Mouse (Mus musculus) midbrain, embryonic 12.5 days (tissue): ENCODE measurements at regions not wholly inside any gene's neighbourhood (a gene's known extent, or its start where the extent isn't known, plus 50 kb on each side); places are given as distances from the start of the nearest gene placed in this dataset.

Source experiments
- ATAC-seq: fragments of 200-750 bp; cut with Nextera tagmentation; 2 replicates; pipeline ENCODE4 v1.8.0; 2017; ENCODE audit warnings: low read depth, moderate TSS enrichment, moderate library complexity; ENCODE audit not compliant: low FRiP score
- H3K27ac ChIP-seq: fragments of 300-500 bp; sonication (generic); replicated peaks from 2 replicates; pipeline ENCODE4 v1.5.1; 2016; ENCODE audit warnings: mild to moderate bottlenecking
- H3K27me3 ChIP-seq: fragments of 300-500 bp; sonication (generic); 2 replicates; pipeline ENCODE4 v1.6.1; 2016; ENCODE audit warnings: mild to moderate bottlenecking
- H3K36me3 ChIP-seq: fragments of 300-500 bp; sonication (generic); 2 replicates; pipeline ENCODE4 v1.6.1; 2016
- H3K4me1 ChIP-seq: fragments of 300-500 bp; sonication (generic); 2 replicates; pipeline ENCODE4 v1.6.1; 2016
- H3K4me2 ChIP-seq: fragments of 300-500 bp; sonication (generic); replicated peaks from 2 replicates; pipeline ENCODE4 v1.6.1; 2016; ENCODE audit warnings: mild to moderate bottlenecking, moderate library complexity
- H3K4me3 ChIP-seq: fragments of 300-500 bp; sonication (generic); 2 replicates; pipeline ENCODE4 v1.5.1; 2016; ENCODE audit warnings: mild to moderate bottlenecking
- H3K9ac ChIP-seq: fragments of 300-500 bp; sonication (generic); replicated peaks from 2 replicates; pipeline ENCODE4 v1.6.1; 2016; ENCODE audit warnings: mild to moderate bottlenecking, moderate library complexity
- H3K9me3 ChIP-seq: fragments of 300-500 bp; sonication (generic); 2 replicates; pipeline ENCODE4 v1.6.1; 2016; ENCODE audit warnings: mild to moderate bottlenecking
- WGBS: fragments of 180-500 bp; shearing (Covaris S2); methylation state at CpG from one replicate; pipeline ENCODE4 v1.1.7; 2016; 5-methylcytosine and 5-hydroxymethylcytosine counted together

GRCm38 (mm10) chr17:89450724-89451123 lies 250.2 kb upstream of the Fshr start:
- no peaks in the 10 kb centered on the region for H3K27me3 ChIP-seq
- H3K36me3 ChIP-seq, result no peaks in the 10 kb centered on the region
- H3K27ac ChIP-seq, result no peak overlapping the region
- H3K4me2 ChIP-seq, result no peak overlapping the region
- no peak overlapping the region for H3K9ac ChIP-seq
- H3K4me1 ChIP-seq, result no peaks in the 10 kb centered on the region
- no peak overlapping the region for H3K4me3 ChIP-seq
- ATAC-seq, result no peak
- WGBS, result 85% methylated on average over 4 of the region's 4 CpGs
- H3K9me3 ChIP-seq, result no peaks in the 10 kb centered on the region

DNA sequence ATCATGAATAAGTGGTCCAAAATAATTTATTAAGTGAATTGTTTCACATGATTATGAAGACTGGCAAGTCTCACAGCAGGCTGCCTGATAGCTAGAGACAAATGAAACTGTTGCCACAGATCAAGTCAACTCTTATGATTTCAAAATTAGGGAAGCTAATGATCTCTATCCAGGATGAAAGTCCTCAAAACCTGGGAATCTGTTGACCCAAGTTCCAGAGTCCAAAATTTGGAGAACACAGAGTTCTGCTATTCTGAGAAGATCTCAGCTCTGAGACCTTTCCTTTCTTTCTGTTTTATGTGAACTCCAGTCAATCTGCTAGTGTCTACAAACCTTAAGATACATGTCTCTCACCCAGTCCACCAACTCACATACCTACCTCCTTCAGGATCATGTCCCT lies 248.9 kb upstream of the Fshr start:
- no peaks in the 10 kb centered on the region for H3K4me1 ChIP-seq
- H3K36me3 ChIP-seq, result no peaks in the 10 kb centered on the region
- ATAC-seq, result no peak
- no peak overlapping the region for H3K27ac ChIP-seq
- no peak overlapping the region for H3K9ac ChIP-seq
- H3K27me3 ChIP-seq, result no peaks in the 10 kb centered on the region
- no peak overlapping the region for H3K4me3 ChIP-seq
- H3K4me2 ChIP-seq, result no peak overlapping the region
- H3K9me3 ChIP-seq, result no peaks in the 10 kb centered on the region

GRCm38 (mm10) chr17:89434288-89434687 lies 233.8 kb upstream of the Fshr start:
- Histone ChIP-seq H3K4me2 (no peak overlapping the region), H3K9ac (no peak overlapping the region), H3K4me1 (no peaks in the 10 kb centered on the region), H3K4me3 (no peak overlapping the region), H3K36me3 (no peaks in the 10 kb centered on the region), H3K9me3 (no peaks in the 10 kb centered on the region), H3K27me3 (no peaks in the 10 kb centered on the region), H3K27ac (no peak overlapping the region)
- 84% methylated on average over 4 of the region's 4 CpGs for WGBS
- ATAC-seq, result no peak

- ATAC-seq, result no peak
- Histone ChIP-seq H3K9me3 (no peaks in the 10 kb centered on the region), H3K4me3 (no peak overlapping the region), H3K27me3 (no peaks in the 10 kb centered on the region), H3K4me1 (no peaks in the 10 kb centered on the region), H3K4me2 (no peak overlapping the region), H3K27ac (no peak overlapping the region), H3K36me3 (no peaks in the 10 kb centered on the region), H3K9ac (no peak overlapping the region)
- WGBS, result 88% methylated on average over 1 of the region's 1 CpGs
Measured at GRCm38 (mm10) chr17:89410026-89410425, 209.6 kb upstream of the Fshr start.

DNA sequence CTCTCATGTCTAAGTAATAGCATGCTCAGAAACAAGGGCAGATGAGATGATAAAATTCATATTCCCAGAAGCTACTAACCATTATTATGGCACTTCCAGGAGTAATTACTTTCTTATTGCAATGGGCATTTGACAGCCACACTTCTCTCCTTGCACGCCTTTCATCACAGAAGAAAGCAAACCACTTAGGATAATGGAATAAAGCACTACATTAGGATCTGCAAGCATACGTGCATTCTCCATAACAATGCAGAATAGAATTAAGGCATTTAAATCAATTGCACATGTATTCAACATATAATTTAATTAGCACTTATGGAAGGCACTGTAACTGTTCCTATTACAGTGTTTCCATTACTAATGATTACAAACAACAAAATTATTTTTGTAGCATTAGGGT lies 205.1 kb upstream of the Fshr start:
- Histone ChIP-seq H3K9ac (no peak overlapping the region), H3K9me3 (no peaks in the 10 kb centered on the region), H3K36me3 (no peaks in the 10 kb centered on the region), H3K27ac (no peak overlapping the region), H3K27me3 (no peaks in the 10 kb centered on the region), H3K4me2 (no peak overlapping the region), H3K4me3 (no peak overlapping the region), H3K4me1 (no peaks in the 10 kb centered on the region)
- ATAC-seq, result no peak
- 84% methylated on average over 2 of the region's 2 CpGs for WGBS

- Histone ChIP-seq H3K4me1 (no peaks in the 10 kb centered on the region), H3K36me3 (no peaks in the 10 kb centered on the region), H3K27ac (no peak overlapping the region), H3K4me3 (no peak overlapping the region), H3K9ac (no peak overlapping the region), H3K27me3 (no peaks in the 10 kb centered on the region), H3K9me3 (no peaks in the 10 kb centered on the region), H3K4me2 (no peak overlapping the region)
- ATAC-seq, result no peak
Measured at GRCm38 (mm10) chr17:89357241-89357640, 156.8 kb upstream of the Fshr start.

DNA sequence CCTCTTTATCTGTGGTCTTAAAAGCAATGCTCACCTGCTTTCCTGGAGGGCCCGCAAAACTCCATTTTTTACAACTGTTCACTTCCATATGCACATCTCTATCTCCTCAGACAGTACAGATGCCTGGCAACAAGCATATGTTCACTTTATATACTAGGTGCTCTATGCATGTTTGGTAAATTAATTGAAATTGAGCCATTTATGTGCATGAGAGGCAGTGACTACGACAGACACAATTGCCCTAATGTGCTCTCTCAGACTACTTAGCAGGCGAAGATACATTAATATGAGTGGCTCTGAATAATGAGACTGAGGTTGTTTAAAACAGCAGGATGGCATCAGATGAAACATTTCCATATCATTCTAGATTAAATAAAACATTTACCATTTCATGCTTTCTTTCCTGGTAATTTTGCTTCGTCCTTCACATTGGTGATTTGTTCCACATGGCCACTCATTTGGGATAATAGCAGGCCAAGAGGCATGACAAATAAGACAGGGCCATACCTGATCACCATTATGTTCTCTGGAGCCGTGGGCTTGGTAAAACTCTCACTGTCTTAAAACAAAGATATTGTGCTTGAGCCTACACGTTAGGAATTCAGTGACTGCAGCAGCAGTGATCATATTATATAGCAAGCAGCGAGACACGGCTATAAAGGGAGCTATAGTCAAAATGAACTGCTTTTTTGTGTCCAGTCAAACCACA lies 140.2 kb upstream of the Fshr start:
- Histone ChIP-seq H3K4me1 (no peaks in the 10 kb centered on the region), H3K27me3 (no peaks in the 10 kb centered on the region), H3K36me3 (no peaks in the 10 kb centered on the region), H3K9ac (no peak overlapping the region), H3K9me3 (no peaks in the 10 kb centered on the region), H3K27ac (no peak overlapping the region), H3K4me2 (no peak overlapping the region), H3K4me3 (no peak overlapping the region)
- ATAC-seq, result no peak
- WGBS, result 73% methylated on average over 8 of the region's 8 CpGs

DNA sequence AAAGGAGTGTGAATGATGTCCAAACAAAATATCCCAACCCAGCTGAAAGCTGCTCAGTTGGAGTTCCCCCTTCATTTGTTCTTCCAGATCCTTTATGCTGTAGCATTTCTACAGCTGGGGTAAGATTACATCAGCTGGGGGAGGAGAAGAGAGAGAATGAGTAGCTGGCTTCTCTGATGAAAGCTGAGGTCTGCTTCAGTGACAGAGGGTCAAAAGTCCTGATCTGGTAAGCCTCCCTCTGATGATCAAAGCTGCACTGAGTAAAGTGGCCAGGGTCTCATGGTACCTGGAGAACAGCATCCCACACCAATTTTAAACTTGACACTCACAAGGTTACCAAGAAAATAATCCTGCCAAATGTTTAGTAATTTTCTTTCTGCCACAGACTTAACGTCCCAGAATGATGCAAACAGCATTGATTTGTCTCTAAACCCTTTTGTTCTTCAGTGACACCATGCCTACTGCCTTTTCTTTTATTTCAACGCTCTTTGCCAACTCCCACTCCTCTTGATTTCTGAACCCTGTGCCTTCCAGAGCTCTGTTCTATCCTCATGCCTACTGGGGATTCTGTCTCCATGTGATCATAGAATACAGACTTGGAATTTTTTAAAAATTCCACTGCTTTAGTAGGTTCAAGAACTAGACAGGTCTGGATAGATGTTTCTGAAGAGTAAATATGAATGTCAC lies 119.3 kb upstream of the Fshr start:
- Histone ChIP-seq H3K27me3 (no peaks in the 10 kb centered on the region), H3K9ac (no peak overlapping the region), H3K4me1 (no peaks in the 10 kb centered on the region), H3K4me2 (no peak overlapping the region), H3K36me3 (no peaks in the 10 kb centered on the region), H3K4me3 (no peak overlapping the region), H3K27ac (no peak overlapping the region), H3K9me3 (no peaks in the 10 kb centered on the region)
- 39% methylated on average over 2 of the region's 2 CpGs for WGBS
- no peak for ATAC-seq

GRCm38 (mm10) chr17:89318356-89318755 lies 117.9 kb upstream of the Fshr start:
- H3K4me3 ChIP-seq, result no peak overlapping the region
- H3K36me3 ChIP-seq, result no peaks in the 10 kb centered on the region
- H3K9ac ChIP-seq, result no peak overlapping the region
- H3K4me1 ChIP-seq, result no peaks in the 10 kb centered on the region
- H3K9me3 ChIP-seq, result no peaks in the 10 kb centered on the region
- H3K27ac ChIP-seq, result no peak overlapping the region
- no peak overlapping the region for H3K4me2 ChIP-seq
- no peak for ATAC-seq
- 90% methylated on average over 1 of the region's 1 CpGs for WGBS
- no peaks in the 10 kb centered on the region for H3K27me3 ChIP-seq

DNA sequence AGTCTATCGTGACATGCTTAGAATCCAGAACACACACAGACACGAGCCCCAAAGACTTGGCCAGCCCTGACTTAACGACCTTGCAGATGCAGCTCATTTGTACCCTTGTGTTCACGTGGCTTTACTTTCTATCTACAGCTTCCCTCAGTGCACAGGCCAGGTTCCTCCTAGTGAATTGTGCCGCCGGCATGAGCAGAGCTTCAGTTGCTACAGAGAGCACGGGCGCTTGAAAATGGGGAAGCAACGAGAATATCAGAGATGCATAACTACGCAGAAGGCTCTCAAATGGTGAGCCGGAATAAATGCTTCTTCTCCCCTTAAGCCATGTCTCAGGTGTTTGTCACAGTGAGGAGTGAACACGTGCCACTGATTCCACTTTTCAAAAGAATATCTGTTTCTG lies 110.7 kb upstream of the Fshr start:
- H3K36me3 ChIP-seq, result no peaks in the 10 kb centered on the region
- WGBS, result 90% methylated on average over 12 of the region's 12 CpGs
- H3K4me2 ChIP-seq, result no peak overlapping the region
- ATAC-seq, result no peak
- no peak overlapping the region for H3K4me3 ChIP-seq
- H3K4me1 ChIP-seq, result no peaks in the 10 kb centered on the region
- H3K27ac ChIP-seq, result no peak overlapping the region
- no peaks in the 10 kb centered on the region for H3K9me3 ChIP-seq
- H3K9ac ChIP-seq, result no peak overlapping the region
- H3K27me3 ChIP-seq, result no peaks in the 10 kb centered on the region

DNA sequence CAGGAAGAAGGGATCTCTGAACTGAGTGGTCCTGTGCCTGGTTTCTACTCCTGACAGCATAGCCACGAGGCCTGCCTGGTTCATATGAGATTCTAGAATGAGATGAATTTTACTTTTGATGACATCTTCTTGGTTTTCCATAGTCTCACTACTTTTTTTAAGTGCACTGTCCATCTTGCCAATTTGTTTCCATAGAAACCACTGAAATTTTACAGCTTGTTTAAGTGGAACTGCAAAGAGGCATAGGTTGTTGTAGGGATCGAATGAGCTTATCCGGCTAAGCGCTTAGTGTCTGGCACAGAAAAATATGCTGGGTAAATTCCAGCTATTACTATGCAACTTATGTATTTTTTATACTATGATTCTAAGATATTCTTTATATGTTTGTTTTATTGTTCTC lies 100.8 kb upstream of the Fshr start:
- Histone ChIP-seq H3K4me2 (no peak overlapping the region), H3K4me3 (no peak overlapping the region), H3K4me1 (peaks cover 3% of the 10 kb centered on the region; the same call in 1 of the 2 replicates), H3K27me3 (no peaks in the 10 kb centered on the region), H3K27ac (no peak overlapping the region), H3K36me3 (no peaks in the 10 kb centered on the region), H3K9me3 (no peaks in the 10 kb centered on the region), H3K9ac (no peak overlapping the region)
- WGBS, result 90% methylated on average over 4 of the region's 4 CpGs
- ATAC-seq, result no peak

DNA sequence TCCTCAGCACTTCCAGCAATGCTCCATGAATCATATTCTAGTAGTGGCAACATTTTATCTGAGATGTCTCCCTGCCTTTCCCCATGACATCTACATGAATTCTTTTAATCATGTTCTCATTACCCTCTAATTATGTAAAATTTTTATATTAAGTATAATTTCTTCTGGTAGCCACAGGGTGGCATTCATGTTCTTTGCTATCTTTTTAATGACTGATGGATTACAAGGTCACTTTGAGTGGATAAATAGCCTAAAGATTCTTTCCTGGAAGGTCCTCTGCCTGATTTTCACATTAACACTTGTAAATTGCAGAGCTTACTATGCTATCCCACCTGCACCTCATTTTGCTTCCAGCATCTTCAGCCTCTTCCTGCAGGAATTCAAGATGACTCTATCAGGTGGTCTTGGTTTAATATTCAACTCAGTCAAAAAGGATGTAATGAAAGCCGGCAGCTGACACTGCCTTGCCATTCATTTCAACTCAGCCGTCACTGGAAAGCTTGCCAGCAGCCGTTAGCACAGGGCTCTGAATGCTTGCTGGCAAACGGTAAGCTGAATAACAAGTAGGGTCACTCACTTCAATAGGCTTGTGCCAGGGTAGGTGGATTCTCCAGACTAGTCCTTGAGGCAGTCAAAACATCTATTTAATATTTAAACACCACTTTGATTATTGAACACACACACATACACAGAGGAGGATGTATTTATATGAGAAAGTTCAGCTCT lies 97.0 kb upstream of the Fshr start:
- no peaks in the 10 kb centered on the region for H3K9me3 ChIP-seq
- peak; percentile 79 for ATAC-seq
- H3K27ac ChIP-seq, result no peak overlapping the region
- no peak overlapping the region for H3K4me2 ChIP-seq
- H3K36me3 ChIP-seq, result no peaks in the 10 kb centered on the region
- peaks cover 3% of the 10 kb centered on the region; the same call in 1 of the 2 replicates for H3K4me1 ChIP-seq
- 18% methylated on average over 4 of the region's 4 CpGs for WGBS
- no peak overlapping the region for H3K9ac ChIP-seq
- H3K4me3 ChIP-seq, result no peak overlapping the region
- H3K27me3 ChIP-seq, result no peaks in the 10 kb centered on the region
